Mouse (Mus musculus) cortical plate, adult 2 months (tissue): ENCODE measurements at regions not wholly inside any gene's neighbourhood (a gene's known extent, or its start where the extent isn't known, plus 50 kb on each side); places are given as distances from the start of the nearest gene placed in this dataset.

Experiments used
- CTCF ChIP-seq: fragments of 200-500 bp; IDR thresholded peaks from 2 replicates; pipeline ENCODE4 v1.5.1; 2011; ENCODE audit warnings: mild to moderate bottlenecking, control low read depth, low read length; ENCODE audit not compliant: insufficient read depth; ENCODE audit errors: extremely low read depth
- POLR2A ChIP-seq: fragments of 200-500 bp; IDR thresholded peaks from 2 replicates; pipeline ENCODE4 v1.6.1; 2011; ENCODE audit warnings: mild to moderate bottlenecking, low read length, control low read depth; ENCODE audit not compliant: insufficient read depth; ENCODE audit errors: extremely low read depth

DNA sequence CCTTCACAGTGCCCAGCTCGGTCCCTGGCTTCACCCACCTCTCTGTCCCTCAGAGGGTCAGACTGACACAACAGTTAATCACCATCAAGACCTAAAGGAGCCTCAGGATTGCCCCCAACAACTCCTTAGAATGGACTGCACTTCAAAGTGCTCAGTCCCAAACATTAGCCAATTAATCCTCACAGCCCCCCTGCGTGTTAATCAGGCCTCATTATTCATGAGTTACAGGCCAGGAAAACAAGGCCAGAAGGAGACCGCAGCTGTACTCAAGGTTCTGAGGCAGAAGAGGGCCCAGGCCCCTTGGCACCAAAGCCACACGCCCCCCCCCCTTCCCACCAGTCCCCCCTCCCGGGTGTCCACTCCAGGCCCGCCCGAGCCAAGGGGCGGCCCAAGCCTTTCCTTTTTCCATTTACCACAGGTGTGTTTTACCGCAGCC, 2163.8 kb upstream of the Gm7489 start:
- TF ChIP-seq POLR2A: no peak
- TF ChIP-seq CTCF: no peak
